Mouse (Mus musculus) intestine, embryonic 14.5 days (tissue): ENCODE measurements around the gene Olfr553. TPM values are rescaled to one million over a fixed set of nuclear protein-coding genes. Genes with fewer than 3 reads are reported as not detected.

Experiments
- ATAC-seq: fragments of 200-750 bp; cut with Nextera tagmentation; replicated peaks from 2 replicates; pipeline ENCODE4 v1.8.0; 2017; ENCODE audit warnings: low read depth, moderate number of reproducible peaks, moderate TSS enrichment, moderate library complexity; ENCODE audit not compliant: low FRiP score, low TSS enrichment
- DNase-seq: peaks from one replicate; pipeline ENCODE4 v3.0.0-alpha.2; 2018; ENCODE audit warnings: low spot score
- H3K27ac ChIP-seq: fragments of 300-500 bp; sonication (generic); 2 replicates; pipeline ENCODE4 v1.5.1; 2014; ENCODE audit warnings: low read depth, mild to moderate bottlenecking, control low read depth
- H3K27me3 ChIP-seq: fragments of 300-500 bp; sonication (generic); replicated peaks from 2 replicates; pipeline ENCODE4 v1.6.1; 2014; ENCODE audit warnings: low read length, control low read depth; ENCODE audit not compliant: control insufficient read depth, insufficient read depth
- H3K36me3 ChIP-seq: fragments of 300-500 bp; sonication (generic); 2 replicates; pipeline ENCODE4 v1.6.1; 2014; ENCODE audit warnings: low read length, control low read depth; ENCODE audit not compliant: control insufficient read depth, insufficient read depth
- H3K4me1 ChIP-seq: fragments of 300-500 bp; sonication (generic); replicated peaks from 2 replicates; pipeline ENCODE4 v1.6.1; 2014; ENCODE audit warnings: low read length, control low read depth, mixed read lengths; ENCODE audit not compliant: control insufficient read depth, insufficient read depth
- H3K4me2 ChIP-seq: fragments of 300-500 bp; sonication (generic); 2 replicates; pipeline ENCODE4 v1.6.1; 2014; ENCODE audit warnings: low read length
- H3K4me3 ChIP-seq: fragments of 300-500 bp; sonication (generic); 2 replicates; pipeline ENCODE4 v1.5.1; 2014; ENCODE audit warnings: low read depth, low read length, control low read depth, mixed read lengths
- H3K9ac ChIP-seq: fragments of 300-500 bp; sonication (generic); 2 replicates; pipeline ENCODE4 v1.6.1; 2014; ENCODE audit warnings: mild to moderate bottlenecking, low read length
- H3K9me3 ChIP-seq: fragments of 300-500 bp; sonication (generic); 2 replicates; pipeline ENCODE4 v1.6.1; 2016; ENCODE audit warnings: low read length, control low read depth; ENCODE audit not compliant: control insufficient read depth
- WGBS: fragments of 180-500 bp; shearing (Covaris S2); extraction: QIAGEN DNeasy Blood & Tissue Kit; methylation state at CpG from one replicate; pipeline ENCODE4 v1.1.7; 2014; 5-methylcytosine and 5-hydroxymethylcytosine counted together
- polyA plus RNA-seq: library from polyadenylated mRNA; unstranded; fragments of >200 nt; fragmentation: Nextera tagmentation; extraction: Ambion mirVana; gene quantifications from 2 replicates; pipeline ENCODE4 v1.2.1, GENCODE M21; 2014

Gene Olfr553
- polyA plus RNA-seq, 1 experiment from 2014 or later, result not detected

GRCm38 (mm10) chr7:102597378-102598031 lies 20.5 kb downstream of the Olfr553 start, which contains the start of gene Olfr552:
Olfr552 (plus strand) TSS chr7:102597770.
- ATAC-seq (no peak), DNase-seq (no peak)
- Histone ChIP-seq H3K4me3 (no peak within 1 kb of the TSS), H3K27me3 (no peaks in the 10 kb centered on the region), H3K4me1 (no peaks in the 10 kb centered on the region), H3K27ac (no peak within 1 kb of the TSS), H3K9ac (no peak within 1 kb of the TSS), H3K36me3 (no peaks in the 10 kb centered on the region), H3K4me2 (no peak within 1 kb of the TSS), H3K9me3 (no peaks in the 10 kb centered on the region)
- WGBS, result 65% methylated on average over 1 of the region's 1 CpGs

DNA sequence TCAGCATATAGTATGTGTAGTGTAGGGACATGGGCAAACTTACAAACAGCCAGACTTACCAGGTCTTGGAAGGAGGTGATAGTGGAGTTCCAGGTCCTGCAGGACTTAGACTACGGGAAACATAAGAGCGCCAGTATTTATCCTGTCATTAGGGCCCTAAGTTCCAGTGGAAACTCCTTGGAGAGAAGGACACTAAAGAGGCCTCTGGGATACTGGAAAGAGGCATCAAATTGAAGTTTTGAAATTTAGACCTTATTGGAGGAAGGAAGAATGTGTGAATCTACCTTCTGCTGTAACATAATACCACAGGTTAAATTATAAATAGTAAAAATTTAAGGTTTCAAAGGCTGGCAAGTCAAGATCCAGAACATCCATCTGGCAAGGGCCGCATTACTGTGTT lies 26.2 kb downstream of the Olfr553 start, which contains the start of gene Olfr551:
Gene Olfr551, minus strand, starts transcription at position 101 of the 400 bp plus-strand sequence.
- no peak within 1 kb of the TSS for H3K27ac ChIP-seq
- H3K36me3 ChIP-seq, result no peaks in the 10 kb centered on the region
- H3K9me3 ChIP-seq, result no peaks in the 10 kb centered on the region
- H3K9ac ChIP-seq, result no peak within 1 kb of the TSS
- 92% methylated on average over 3 of the region's 3 CpGs for WGBS
- no peak for ATAC-seq
- H3K27me3 ChIP-seq, result no peaks in the 10 kb centered on the region
- H3K4me1 ChIP-seq, result no peaks in the 10 kb centered on the region
- H3K4me3 ChIP-seq, result no peak within 1 kb of the TSS
- DNase-seq, result no peak
- H3K4me2 ChIP-seq, result no peak within 1 kb of the TSS

GRCm38 (mm10) chr7:102575998-102576397 lies 42.0 kb downstream of the Olfr553 start:
- Histone ChIP-seq H3K27ac (no peak overlapping the region), H3K4me2 (no peak overlapping the region), H3K36me3 (no peaks in the 10 kb centered on the region), H3K27me3 (no peaks in the 10 kb centered on the region), H3K4me1 (no peaks in the 10 kb centered on the region), H3K9me3 (no peaks in the 10 kb centered on the region), H3K9ac (no peak overlapping the region), H3K4me3 (no peak overlapping the region)
- no peak for DNase-seq
- ATAC-seq, result no peak
- WGBS, result 76% methylated on average over 6 of the region's 6 CpGs

DNA sequence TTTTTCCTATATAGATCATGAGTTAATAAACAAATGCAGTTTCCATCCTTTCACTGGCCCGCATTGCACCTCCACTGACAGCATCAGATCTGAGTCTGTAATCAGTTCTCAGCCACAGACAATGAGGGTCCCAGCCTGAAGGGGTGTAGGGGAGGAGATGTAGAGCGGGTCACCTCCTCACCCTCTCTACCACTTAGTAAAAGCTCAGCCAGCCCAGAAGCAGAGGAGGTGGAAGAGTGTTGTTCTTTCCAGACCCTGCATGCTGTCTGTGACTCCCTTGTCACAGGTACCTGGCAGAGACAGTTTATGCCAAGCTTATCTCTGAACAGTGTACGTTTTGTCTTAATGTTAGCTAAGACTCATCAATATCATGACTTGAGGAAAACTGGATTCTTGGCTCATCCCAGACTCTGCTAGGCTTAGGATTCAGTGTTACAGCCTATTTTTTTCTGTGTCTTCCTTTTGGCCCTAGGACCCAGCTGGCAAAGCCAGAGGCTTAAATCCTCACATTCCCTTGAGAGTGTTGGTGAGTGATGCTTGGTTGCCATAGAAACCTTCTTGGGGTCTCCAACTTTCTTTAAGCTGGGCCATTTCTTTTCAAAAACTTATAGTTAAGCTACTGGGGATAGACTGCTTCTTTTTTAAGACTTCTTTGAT lies 44.7 kb downstream of the Olfr553 start:
- 77% methylated on average over 3 of the region's 3 CpGs for WGBS
- ATAC-seq, result no peak
- H3K4me2 ChIP-seq, result no peak overlapping the region
- H3K27ac ChIP-seq, result no peak overlapping the region
- H3K4me1 ChIP-seq, result no peaks in the 10 kb centered on the region
- no peaks in the 10 kb centered on the region for H3K27me3 ChIP-seq
- no peaks in the 10 kb centered on the region for H3K36me3 ChIP-seq
- H3K9ac ChIP-seq, result no peak overlapping the region
- no peaks in the 10 kb centered on the region for H3K9me3 ChIP-seq
- DNase-seq, result no peak
- no peak overlapping the region for H3K4me3 ChIP-seq

- ATAC-seq (no peak), DNase-seq (no peak)
- Histone ChIP-seq H3K27me3 (no peaks in the 10 kb centered on the region), H3K9me3 (no peaks in the 10 kb centered on the region), H3K4me2 (no peak within 1 kb of the TSS), H3K36me3 (no peaks in the 10 kb centered on the region), H3K4me1 (no peaks in the 10 kb centered on the region), H3K9ac (no peak within 1 kb of the TSS), H3K4me3 (no peak within 1 kb of the TSS), H3K27ac (no peak within 1 kb of the TSS)
- WGBS, result 92% methylated on average over 8 of the region's 8 CpGs
These were observed 46.9 kb downstream of the Olfr553 start, which contains the start of gene Olfr550 for GRCm38 (mm10) chr7:102571142-102571541. Olfr550 (plus strand) TSS chr7:102571442.

- Histone ChIP-seq H3K9ac (no peak overlapping the region), H3K36me3 (no peaks in the 10 kb centered on the region), H3K4me1 (peaks cover 5% of the 10 kb centered on the region; the same call in 1 of the 2 replicates), H3K27me3 (no peaks in the 10 kb centered on the region), H3K4me2 (no peak overlapping the region), H3K27ac (no peak overlapping the region), H3K4me3 (no peak overlapping the region), H3K9me3 (no peaks in the 10 kb centered on the region)
- 88% methylated on average over 4 of the region's 4 CpGs for WGBS
- ATAC-seq, result no peak
- no peak for DNase-seq
These were observed 51.8 kb downstream of the Olfr553 start for GRCm38 (mm10) chr7:102566219-102566618.

DNA sequence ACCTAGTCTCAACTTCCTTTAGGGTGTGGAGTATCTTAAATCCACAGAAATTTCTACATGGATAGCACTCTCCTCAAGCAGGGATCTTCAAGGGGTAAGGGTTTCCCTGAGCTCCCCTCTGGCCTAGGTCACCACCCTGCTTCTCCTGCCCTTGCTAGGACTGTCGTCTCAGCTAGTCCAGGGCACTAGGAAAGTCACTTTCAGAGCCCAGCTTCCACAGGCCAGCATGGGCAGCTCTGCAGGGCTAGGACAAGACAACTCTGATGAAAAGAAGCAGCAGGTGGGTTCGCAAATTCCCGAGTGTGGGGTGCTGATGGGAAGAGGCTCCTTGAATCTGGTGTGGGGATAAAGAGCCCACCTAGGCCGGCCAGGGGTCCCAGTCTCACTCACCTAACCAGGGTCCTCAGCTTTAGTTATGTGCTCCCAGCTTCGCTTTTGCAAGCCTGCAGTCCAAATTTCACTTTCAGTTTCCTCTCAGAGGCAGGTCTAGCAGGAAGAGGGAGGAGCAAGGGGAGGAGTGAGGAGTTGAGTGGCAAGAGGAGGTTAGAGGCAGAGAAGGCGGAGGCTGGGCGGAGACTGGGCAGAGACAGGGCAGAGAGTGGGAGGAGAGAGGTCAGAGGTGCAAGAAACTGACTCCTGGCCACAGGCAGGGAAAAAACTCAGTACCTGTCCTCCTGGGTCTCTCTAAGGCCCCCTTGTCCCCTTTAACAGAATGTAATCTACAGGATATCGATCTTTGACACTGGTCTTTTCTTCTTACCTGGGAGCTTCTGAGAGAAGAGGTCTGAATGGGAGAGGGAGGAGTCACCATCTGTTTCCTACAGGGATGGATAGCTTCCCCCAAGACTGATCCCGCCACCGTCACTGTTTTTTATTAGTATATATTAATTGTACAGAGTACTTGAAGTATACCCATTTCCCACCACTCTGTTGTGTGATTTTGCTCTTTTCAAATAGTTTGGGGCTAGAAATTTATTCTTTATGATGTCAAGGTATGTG lies 52.7 kb downstream of the Olfr553 start, which contains the start of gene Trim21:
Gene Trim21, minus strand, starts transcription at position 488 of the 999 bp plus-strand sequence.
- Histone ChIP-seq H3K9me3 (no peaks in the 10 kb centered on the region), H3K27me3 (no peaks in the 10 kb centered on the region), H3K9ac (peak within 1 kb of the TSS; percentile 25; the same call in 1 of the 2 replicates), H3K4me1 (peaks cover 5% of the 10 kb centered on the region; the same call in 1 of the 2 replicates), H3K27ac (no peak within 1 kb of the TSS), H3K4me3 (peak within 1 kb of the TSS; percentile 39), H3K4me2 (peak within 1 kb of the TSS; percentile 54), H3K36me3 (no peaks in the 10 kb centered on the region)
- peak; percentile 96 for ATAC-seq
- DNase-seq, result peak; percentile 75
- WGBS, result 17% methylated on average over 10 of the region's 10 CpGs
